In genomic region chr2:156263204-156263893, GRCm38 (mm10) we compare ENCODE assay signal across 17 mouse cellular contexts. TPM values are rescaled to one million over a fixed set of nuclear protein-coding genes. Genes with fewer than 3 reads are reported as not detected.
DNase-seq lines count a peak whose midpoint lies in the region; ATAC-seq lines count a peak whose summit lies in the region.
"Had no signal": no experiment of that assay in that cellular context is flagged by ENCODE, and none has a peak within 500 bp of the region (broad histone marks: within the 10 kb centered on the region; RNA-seq: fewer than 3 reads in every experiment).

No protein-coding gene starts in this region.

- ATAC-seq in CD4-positive, CD25-positive, alpha-beta regulatory T cell, adult 4 months: peak; percentile 61
- peak; percentile 55 for ATAC-seq in activated CD4-positive, CD25-positive, alpha-beta regulatory T cell, adult 4 months
- ATAC-seq in megakaryocyte progenitor cell, adult 5-6 weeks (replicated peaks; ENCODE audit: poor library complexity): 0 out of 2 replicates have a peak, but pooled peaks have one; percentile 6
- ATAC-seq: forebrain, embryonic 13.5 days; forebrain, postnatal 0 days; hindbrain, postnatal 0 days; intestine, embryonic 15.5 days had no signal

- peak; percentile 61 for DNase-seq in 3T3-L1 (ENCODE audit: low read depth, low spot score)
- DNase-seq in adrenal gland, adult 2 months: no peak
- DNase-seq in thymus, postnatal 4 days: no peak
- DNase-seq: adrenal gland, postnatal 25 days; cerebellum, adult 2 months; cerebellum, postnatal 10 days; embryo, embryonic 11 days; forebrain, postnatal 0 days; gastrocnemius, postnatal 14 days; heart, adult 2 months; heart, postnatal 14 days had no signal

RNA-seq across cellular contexts. Expression of gene Cnbd2, which starts 48.8 kb away (rescaled TPM):
- polyA plus RNA-seq in CD4-positive, CD25-positive, alpha-beta regulatory T cell, adult 4 months (2017; shearing (Covaris generic)): 1 to 10 TPM; 6.3 to 8.8 TPM
- 1 to 10 TPM; 3.1 to 6.4 TPM for polyA plus RNA-seq in activated CD4-positive, CD25-positive, alpha-beta regulatory T cell, adult 4 months (2017; shearing (Covaris generic))
- total RNA-seq in megakaryocyte progenitor cell, adult 5-6 weeks (2015): 2.7 TPM in 2 replicates
- 3.6 and 4.9 TPM in 2 replicates for total RNA-seq in megakaryocyte progenitor cell, adult 5-6 weeks (2017)
- total RNA-seq in adrenal gland, adult 2 months (2021): 1 to 10 TPM; 1.7 to 2.2 TPM
- 0.59 and 0.65 TPM in 2 replicates for polyA plus RNA-seq in adrenal gland, adult 2 months (2012; rRNA removed)

RNA-seq across cellular contexts. Expression of gene Scand1, which starts 49.2 kb away (rescaled TPM):
- 1 to 10 TPM; 1.6 to 2.7 TPM for polyA plus RNA-seq in CD4-positive, CD25-positive, alpha-beta regulatory T cell, adult 4 months (2017; shearing (Covaris generic))
- polyA plus RNA-seq in activated CD4-positive, CD25-positive, alpha-beta regulatory T cell, adult 4 months (2017; shearing (Covaris generic)): 1 to 10 TPM; 2.9 to 3.7 TPM
- 1.8 and 4.2 TPM in 2 replicates for total RNA-seq in megakaryocyte progenitor cell, adult 5-6 weeks (2015)
- 5.6 and 17.2 TPM in 2 replicates for total RNA-seq in megakaryocyte progenitor cell, adult 5-6 weeks (2017)
- 100 to 1,000 TPM; 106 to 129 TPM for total RNA-seq in adrenal gland, adult 2 months (2021)
- 580 and 627 TPM in 2 replicates for polyA plus RNA-seq in adrenal gland, adult 2 months (2012; rRNA removed)

Comparison
In these comparisons a context has a peak if more than half of its experiments do, and no peak if none do; other contexts are left out.
1. ATAC-seq: peak in every context shown above with its lines; median percentile 61 in CD4-positive, CD25-positive, alpha-beta regulatory T cell, adult 4 months; 55 in activated CD4-positive, CD25-positive, alpha-beta regulatory T cell, adult 4 months; 6 in megakaryocyte progenitor cell, adult 5-6 weeks.
2. RNA of gene Scand1, which starts 49.2 kb away (polyA plus RNA-seq): 580 to 627 TPM in adrenal gland, adult 2 months; 2.9 to 3.7 TPM in activated CD4-positive, CD25-positive, alpha-beta regulatory T cell, adult 4 months and 1.6 to 2.7 TPM in CD4-positive, CD25-positive, alpha-beta regulatory T cell, adult 4 months; every median in the first group is over 100 times any median in the second.